Mouse (Mus musculus) CH12F3 (cell line): ENCODE measurements around the gene Kdelc2.

Source experiments
- in situ Hi-C: fragments of 300-500 bp; cut with MboI; formaldehyde crosslinking; loops from 2 replicates; pipeline ENCODE4 v1.14.3; 2020; ENCODE audit warnings: low sequenced_read_pairs

The Kdelc2 gene

DNA sequence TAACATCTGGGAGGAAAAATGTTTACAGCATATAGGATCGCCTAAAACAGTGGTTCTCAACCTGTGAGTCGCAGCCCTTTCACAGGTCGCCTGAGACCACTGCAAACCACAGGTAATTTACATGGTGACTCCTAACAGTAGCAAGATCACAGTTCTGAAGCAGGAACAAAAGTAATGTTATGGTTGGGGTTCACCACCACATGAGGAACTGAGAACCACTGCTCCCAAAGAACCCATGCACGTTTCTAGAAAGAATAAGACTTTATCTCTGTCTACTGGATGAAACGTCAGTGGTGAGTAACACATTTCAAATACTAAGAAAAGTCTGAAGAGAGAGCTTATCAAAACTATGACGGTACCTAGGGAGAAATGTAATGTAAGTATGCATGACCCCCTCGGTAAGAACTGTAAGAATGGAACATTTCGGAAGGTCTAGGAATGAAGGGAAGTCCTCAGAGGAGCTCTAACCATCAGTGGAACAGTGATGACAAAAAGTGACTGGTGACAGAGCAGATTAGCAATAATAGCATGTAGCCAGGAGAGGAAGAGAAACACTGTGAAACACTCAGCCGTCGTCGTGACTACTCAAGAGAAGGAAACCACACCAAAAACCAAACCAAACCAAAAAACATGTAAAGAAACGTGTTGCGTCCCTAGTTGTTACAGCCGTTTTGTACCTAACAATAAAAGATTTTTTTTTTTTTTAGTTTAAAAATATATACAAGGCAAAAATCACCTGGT is 52.2 kb downstream of the Kdelc2 start:
- in situ Hi-C loops, result no loop called here

DNA sequence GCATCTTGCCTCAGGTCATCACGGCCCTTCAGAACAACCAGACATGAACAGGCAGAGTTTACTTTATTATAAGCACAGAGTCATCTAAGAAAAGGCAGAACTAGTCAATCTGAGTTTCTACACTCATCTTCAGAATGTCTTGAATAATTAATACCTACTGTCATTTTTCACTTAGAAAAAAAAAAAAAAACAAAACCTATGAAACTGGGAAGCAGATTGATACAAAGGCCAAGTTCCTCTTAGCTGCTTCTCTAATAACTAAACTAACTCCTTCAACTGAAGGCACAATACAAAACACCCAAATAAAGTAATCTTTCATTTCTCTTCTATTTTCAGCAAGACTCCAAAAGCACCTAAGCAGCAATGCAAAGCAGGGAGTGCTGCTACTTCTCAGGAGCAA is 66.8 kb downstream of the Kdelc2 start:
- in situ Hi-C loops, result no loop called here
